Mouse (Mus musculus) heart, embryonic 12.5 days (tissue): Measurements from ENCODE around the gene Ak4. TPM values are rescaled to one million over a fixed set of nuclear protein-coding genes. Genes with fewer than 3 reads are reported as not detected.

ENCODE experiments used
- ATAC-seq: fragments of 200-750 bp; cut with Nextera tagmentation; 2 replicates; pipeline ENCODE4 v1.8.0; 2017; ENCODE audit warnings: moderate TSS enrichment, moderate library complexity; ENCODE audit not compliant: insufficient number of reproducible peaks, low FRiP score
- H3K27ac ChIP-seq: fragments of 300-500 bp; sonication (generic); 2 replicates; pipeline ENCODE4 v1.5.1; 2016; ENCODE audit warnings: mild to moderate bottlenecking, moderate library complexity; ENCODE audit not compliant: poor library complexity, severe bottlenecking
- H3K27me3 ChIP-seq: fragments of 300-500 bp; sonication (generic); replicated peaks from 2 replicates; pipeline ENCODE4 v1.6.1; 2016; ENCODE audit warnings: mild to moderate bottlenecking, moderate library complexity
- H3K36me3 ChIP-seq: fragments of 300-500 bp; sonication (generic); 2 replicates; pipeline ENCODE4 v1.6.1; 2016; ENCODE audit warnings: mild to moderate bottlenecking, moderate library complexity
- H3K4me1 ChIP-seq: fragments of 300-500 bp; sonication (generic); replicated peaks from 2 replicates; pipeline ENCODE4 v1.6.1; 2016; ENCODE audit warnings: mild to moderate bottlenecking
- H3K4me2 ChIP-seq: fragments of 300-500 bp; sonication (generic); 2 replicates; pipeline ENCODE4 v1.6.1; 2016; ENCODE audit warnings: mild to moderate bottlenecking, moderate library complexity
- H3K4me3 ChIP-seq: fragments of 300-500 bp; sonication (generic); 2 replicates; pipeline ENCODE4 v1.5.1; 2016; ENCODE audit warnings: mild to moderate bottlenecking
- H3K9ac ChIP-seq: fragments of 300-500 bp; sonication (generic); 2 replicates; pipeline ENCODE4 v1.6.1; 2016; ENCODE audit warnings: mild to moderate bottlenecking, moderate library complexity
- H3K9me3 ChIP-seq: fragments of 300-500 bp; sonication (generic); replicated peaks from 2 replicates; pipeline ENCODE4 v1.6.1; 2016; ENCODE audit warnings: mild to moderate bottlenecking, moderate library complexity
- WGBS: fragments of 180-500 bp; shearing (Covaris S2); methylation state at CpG from one replicate; pipeline ENCODE4 v1.1.7; 2016; 5-methylcytosine and 5-hydroxymethylcytosine counted together
- polyA plus RNA-seq: library from polyadenylated mRNA; unstranded; fragments of >200 nt; fragmentation: Nextera tagmentation; extraction: Ambion mirVana; gene quantifications from 2 replicates; pipeline ENCODE4 v1.2.1, GENCODE M21; 2016

The Ak4 gene
- polyA plus RNA-seq, 1 experiment from 2014 or later, result 32.6 TPM

- H3K9me3 ChIP-seq, result no peaks in the 10 kb centered on the region
- 3% methylated on average over 14 of the region's 14 CpGs for WGBS
- ATAC-seq, result no peak
- no peak overlapping the region for H3K27ac ChIP-seq
- no peaks in the 10 kb centered on the region for H3K36me3 ChIP-seq
- H3K4me2 ChIP-seq, result peak overlapping the region; percentile 96
- H3K4me1 ChIP-seq, result no peaks in the 10 kb centered on the region; the same call in 1 of the 2 replicates
- H3K9ac ChIP-seq, result no peak overlapping the region; the same call in 1 of the 2 replicates
- peaks cover 49% of the 10 kb centered on the region for H3K27me3 ChIP-seq
- H3K4me3 ChIP-seq, result peak overlapping the region; percentile 64
Observed at GRCm38 (mm10) chr4:101497336-101497735, 78.3 kb downstream of the Ak4 start.

- WGBS, result 74% methylated on average over 7 of the region's 7 CpGs
- H3K27ac ChIP-seq, result no peak overlapping the region
- H3K4me3 ChIP-seq, result no peak overlapping the region
- ATAC-seq, result no peak
- no peak overlapping the region for H3K9ac ChIP-seq
- no peaks in the 10 kb centered on the region for H3K36me3 ChIP-seq
- peaks cover 9% of the 10 kb centered on the region; the same call in 1 of the 2 replicates for H3K4me1 ChIP-seq
- H3K27me3 ChIP-seq, result peaks cover 12% of the 10 kb centered on the region
- H3K4me2 ChIP-seq, result no peak overlapping the region
- H3K9me3 ChIP-seq, result no peaks in the 10 kb centered on the region
Observed at GRCm38 (mm10) chr4:101504470-101505007, 85.5 kb downstream of the Ak4 start.

GRCm38 (mm10) chr4:101505966-101506365 lies 86.9 kb downstream of the Ak4 start:
- Histone ChIP-seq H3K4me3 (no peak overlapping the region), H3K27ac (no peak overlapping the region), H3K9ac (no peak overlapping the region), H3K27me3 (peaks cover 19% of the 10 kb centered on the region), H3K9me3 (no peaks in the 10 kb centered on the region), H3K4me2 (no peak overlapping the region), H3K36me3 (no peaks in the 10 kb centered on the region), H3K4me1 (peaks cover 9% of the 10 kb centered on the region; the same call in 1 of the 2 replicates)
- ATAC-seq, result no peak
- 69% methylated on average over 2 of the region's 2 CpGs for WGBS

GRCm38 (mm10) chr4:101506372-101506771 lies 87.3 kb downstream of the Ak4 start:
- H3K9ac ChIP-seq, result no peak overlapping the region
- no peak overlapping the region for H3K4me3 ChIP-seq
- H3K36me3 ChIP-seq, result no peaks in the 10 kb centered on the region
- H3K4me1 ChIP-seq, result peaks cover 9% of the 10 kb centered on the region; the same call in 1 of the 2 replicates
- H3K27me3 ChIP-seq, result peaks cover 20% of the 10 kb centered on the region
- H3K9me3 ChIP-seq, result no peaks in the 10 kb centered on the region
- H3K27ac ChIP-seq, result no peak overlapping the region
- H3K4me2 ChIP-seq, result no peak overlapping the region
- ATAC-seq, result no peak

GRCm38 (mm10) chr4:101507571-101508422 lies 88.7 kb downstream of the Ak4 start:
- Histone ChIP-seq H3K4me2 (peak overlapping the region; percentile 98), H3K4me1 (peaks cover 9% of the 10 kb centered on the region; the same call in 1 of the 2 replicates), H3K36me3 (no peaks in the 10 kb centered on the region), H3K27ac (no peak overlapping the region), H3K4me3 (peak overlapping the region; percentile 60), H3K9ac (peak overlapping the region; percentile 67), H3K9me3 (no peaks in the 10 kb centered on the region), H3K27me3 (peaks cover 20% of the 10 kb centered on the region)
- 9% methylated on average over 24 of the region's 24 CpGs for WGBS
- ATAC-seq, result no peak

- Histone ChIP-seq H3K4me1 (peaks cover 9% of the 10 kb centered on the region; the same call in 1 of the 2 replicates), H3K27ac (no peak overlapping the region), H3K4me3 (peak overlapping the region; percentile 51), H3K27me3 (peaks cover 20% of the 10 kb centered on the region), H3K9me3 (no peaks in the 10 kb centered on the region), H3K36me3 (no peaks in the 10 kb centered on the region), H3K9ac (peak overlapping the region; percentile 65), H3K4me2 (peak overlapping the region; percentile 98)
- no peak for ATAC-seq
- WGBS, result 3% methylated on average over 10 of the region's 10 CpGs
Observed at GRCm38 (mm10) chr4:101508431-101508830, 89.4 kb downstream of the Ak4 start.

- WGBS, result 9% methylated on average over 30 of the region's 30 CpGs
- H3K4me3 ChIP-seq, result peak overlapping the region; percentile 51
- no peak for ATAC-seq
- no peaks in the 10 kb centered on the region for H3K36me3 ChIP-seq
- peaks cover 9% of the 10 kb centered on the region; the same call in 1 of the 2 replicates for H3K4me1 ChIP-seq
- peaks cover 20% of the 10 kb centered on the region for H3K27me3 ChIP-seq
- H3K9ac ChIP-seq, result peak overlapping the region; percentile 65
- no peak overlapping the region for H3K27ac ChIP-seq
- H3K4me2 ChIP-seq, result peak overlapping the region; percentile 98
- H3K9me3 ChIP-seq, result no peaks in the 10 kb centered on the region
Observed at GRCm38 (mm10) chr4:101508851-101509577, 89.9 kb downstream of the Ak4 start.

GRCm38 (mm10) chr4:101510111-101510903 lies 91.2 kb downstream of the Ak4 start:
- H3K9ac ChIP-seq, result no peak overlapping the region
- no peak overlapping the region for H3K27ac ChIP-seq
- no peaks in the 10 kb centered on the region for H3K36me3 ChIP-seq
- no peak overlapping the region for H3K4me2 ChIP-seq
- no peak overlapping the region for H3K4me3 ChIP-seq
- 0 out of 2 replicates have a peak, but pooled peaks cover 3% of the 10 kb centered on the region for H3K9me3 ChIP-seq
- peaks cover 9% of the 10 kb centered on the region; the same call in 1 of the 2 replicates for H3K4me1 ChIP-seq
- peaks cover 20% of the 10 kb centered on the region for H3K27me3 ChIP-seq
- ATAC-seq, result no peak
- WGBS, result 82% methylated on average over 8 of the region's 8 CpGs

GRCm38 (mm10) chr4:101510904-101511210 lies 91.8 kb downstream of the Ak4 start:
- Histone ChIP-seq H3K27ac (no peak overlapping the region), H3K9me3 (0 out of 2 replicates have a peak, but pooled peaks cover 3% of the 10 kb centered on the region)
- WGBS, result 76% methylated on average over 5 of the region's 5 CpGs

GRCm38 (mm10) chr4:101511768-101512521 lies 92.9 kb downstream of the Ak4 start:
- peaks cover 9% of the 10 kb centered on the region for H3K4me1 ChIP-seq

More at GRCm38 (mm10) chr4:101510904-101511210, 91.8 kb downstream of the Ak4 start:
- ATAC-seq, result no peak
- H3K36me3 ChIP-seq, result no peaks in the 10 kb centered on the region
- no peak overlapping the region for H3K4me3 ChIP-seq
- no peak overlapping the region for H3K9ac ChIP-seq
- H3K4me1 ChIP-seq, result peaks cover 9% of the 10 kb centered on the region; the same call in 1 of the 2 replicates
- H3K27me3 ChIP-seq, result peaks cover 20% of the 10 kb centered on the region
- H3K4me2 ChIP-seq, result no peak overlapping the region

More at GRCm38 (mm10) chr4:101511768-101512521, 92.9 kb downstream of the Ak4 start:
- 84% methylated on average over 5 of the region's 5 CpGs for WGBS
- Histone ChIP-seq H3K4me2 (no peak overlapping the region), H3K9me3 (0 out of 2 replicates have a peak, but pooled peaks cover 3% of the 10 kb centered on the region), H3K4me3 (no peak overlapping the region), H3K9ac (no peak overlapping the region), H3K27ac (no peak overlapping the region), H3K27me3 (peaks cover 20% of the 10 kb centered on the region), H3K36me3 (no peaks in the 10 kb centered on the region)
- ATAC-seq, result no peak
